Mouse (Mus musculus) liver, embryonic 14.5 days (tissue): ENCODE measurements around the gene Jade1. TPM values are rescaled to one million over a fixed set of nuclear protein-coding genes. Genes with fewer than 3 reads are reported as not detected.

ENCODE experiments used
- ATAC-seq: fragments of 200-750 bp; cut with Nextera tagmentation; 2 replicates; pipeline ENCODE4 v1.8.0; 2017; ENCODE audit warnings: moderate number of reproducible peaks, mild to moderate bottlenecking, moderate library complexity; ENCODE audit not compliant: insufficient read depth
- DNase-seq, 3 experiments: peaks; one replicate each; pipeline ENCODE4 v3.0.0-alpha.2; 2012 to 2013; ENCODE audit warnings: low read depth in 3 of 3, low spot score in 3 of 3
- H3K27ac ChIP-seq: fragments of 300-500 bp; sonication (generic); 2 replicates; pipeline ENCODE4 v1.5.1; 2014; ENCODE audit warnings: moderate library complexity, mild to moderate bottlenecking, control low read depth, inconsistent platforms
- H3K27me3 ChIP-seq: fragments of 300-500 bp; sonication (generic); 2 replicates; pipeline ENCODE4 v1.6.1; 2014; ENCODE audit warnings: mild to moderate bottlenecking, low read length, moderate library complexity; ENCODE audit not compliant: control insufficient read depth, insufficient read depth
- H3K36me3 ChIP-seq: fragments of 300-500 bp; sonication (generic); replicated peaks from 2 replicates; pipeline ENCODE4 v1.6.1; 2014; ENCODE audit warnings: low read depth; ENCODE audit not compliant: control insufficient read depth, insufficient read depth
- H3K4me1 ChIP-seq, 2 experiments: fragments of 200-500 bp in 1 of 2; fragments of 300-500 bp in 1 of 2; sonication (generic) in 1 of 2; replicated peaks; 2 replicates each; pipeline ENCODE4 v1.6.1; 2012 to 2014; ENCODE audit warnings: antibody characterized with exemption in 1 of 2, inconsistent platforms in 1 of 2, low read length in 1 of 2; ENCODE audit not compliant: control insufficient read depth in 2 of 2, insufficient read depth in 2 of 2
- H3K4me2 ChIP-seq: fragments of 300-500 bp; sonication (generic); 2 replicates; pipeline ENCODE4 v1.6.1; 2014; ENCODE audit warnings: low read depth, mild to moderate bottlenecking, control low read depth, moderate library complexity
- H3K4me3 ChIP-seq, 2 experiments: fragments of 200-500 bp in 1 of 2; fragments of 300-500 bp in 1 of 2; sonication (generic) in 1 of 2; 2 replicates each; pipeline ENCODE4 v1.5.1; 2012 to 2014; ENCODE audit warnings: low read depth in 2 of 2, low read length in 2 of 2, mild to moderate bottlenecking in 2 of 2, control low read depth in 1 of 2, inconsistent platforms in 1 of 2, moderate library complexity in 1 of 2; ENCODE audit not compliant: insufficient read depth in 1 of 2
- H3K9ac ChIP-seq: fragments of 300-500 bp; sonication (generic); replicated peaks from 2 replicates; pipeline ENCODE4 v1.6.1; 2014; ENCODE audit warnings: mild to moderate bottlenecking, control low read depth, moderate library complexity
- H3K9me3 ChIP-seq: fragments of 300-500 bp; sonication (generic); 2 replicates; pipeline ENCODE4 v1.6.1; 2016; ENCODE audit warnings: low read length, mixed read lengths; ENCODE audit not compliant: control insufficient read depth
- CTCF ChIP-seq: IDR thresholded peaks from 2 replicates; pipeline ENCODE4 v1.5.1; 2016; ENCODE audit warnings: antibody characterized with exemption, low read depth, control low read depth
- EP300 ChIP-seq: IDR thresholded peaks from 2 replicates; pipeline ENCODE4 v1.6.1; 2016; ENCODE audit warnings: antibody characterized with exemption, low read depth
- WGBS: fragments of 180-500 bp; shearing (Covaris S2); extraction: QIAGEN DNeasy Blood & Tissue Kit; methylation state at CpG from one replicate; pipeline ENCODE4 v1.1.7; 2014; ENCODE audit not compliant: insufficient replicate concordance; 5-methylcytosine and 5-hydroxymethylcytosine counted together
- polyA plus RNA-seq, 2 experiments: library from polyadenylated mRNA; depleted of rRNA in 1 of 2; stranded (reverse) in 1 of 2; unstranded in 1 of 2; fragments of >200 nt; fragmentation: Nextera tagmentation in 1 of 2; extraction: Ambion mirVana in 1 of 2; gene quantifications; 2 replicates each; pipeline versions ENCODE4 v1.2.1 to v1.2.3; 2012 to 2014

Gene Jade1
- polyA plus RNA-seq, 2 experiments: 4.5 to 6.1 TPM

DNA sequence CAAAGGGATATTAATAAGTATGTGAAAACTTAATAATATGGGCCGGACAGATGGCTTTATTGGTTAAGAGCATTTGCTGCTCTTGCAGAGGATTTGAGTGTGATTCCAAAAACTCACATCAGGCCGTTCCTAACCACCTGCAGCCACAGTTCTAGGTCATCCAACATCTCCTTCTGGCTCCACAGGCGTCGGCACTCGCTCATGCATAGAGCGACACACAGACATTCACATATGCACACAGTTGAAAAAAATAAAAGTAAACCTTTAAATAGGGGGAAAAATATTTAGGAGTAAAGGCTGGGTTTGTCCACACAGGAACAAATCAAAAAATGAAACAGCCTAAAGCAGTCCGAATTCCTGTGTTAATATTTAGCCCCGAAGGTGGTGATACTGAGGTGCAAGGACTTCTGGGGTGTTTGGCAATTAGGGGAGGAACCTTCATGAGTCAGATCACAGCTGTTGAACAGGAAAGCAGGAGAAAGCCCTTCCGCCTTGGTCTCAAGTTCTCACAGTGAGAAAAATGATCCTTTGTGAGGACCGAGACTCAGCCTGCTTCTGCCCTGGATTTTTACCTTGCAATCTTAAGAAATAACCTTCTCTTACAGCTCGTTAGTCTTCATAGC is 40.7 kb upstream of the Jade1 start:
- DNase-seq (no peak), ATAC-seq (no peak)
- Histone ChIP-seq H3K36me3 (no peaks in the 10 kb centered on the region), H3K4me3 (no peak overlapping the region), H3K4me1 (no peaks in the 10 kb centered on the region), H3K9ac (no peak overlapping the region), H3K4me2 (no peak overlapping the region), H3K9me3 (no peaks in the 10 kb centered on the region), H3K27me3 (no peaks in the 10 kb centered on the region), H3K27ac (no peak overlapping the region)
- TF ChIP-seq EP300: no peak
- no peak for TF ChIP-seq CTCF
- WGBS: 70% methylated on average over 11 of the region's 11 CpGs

DNA sequence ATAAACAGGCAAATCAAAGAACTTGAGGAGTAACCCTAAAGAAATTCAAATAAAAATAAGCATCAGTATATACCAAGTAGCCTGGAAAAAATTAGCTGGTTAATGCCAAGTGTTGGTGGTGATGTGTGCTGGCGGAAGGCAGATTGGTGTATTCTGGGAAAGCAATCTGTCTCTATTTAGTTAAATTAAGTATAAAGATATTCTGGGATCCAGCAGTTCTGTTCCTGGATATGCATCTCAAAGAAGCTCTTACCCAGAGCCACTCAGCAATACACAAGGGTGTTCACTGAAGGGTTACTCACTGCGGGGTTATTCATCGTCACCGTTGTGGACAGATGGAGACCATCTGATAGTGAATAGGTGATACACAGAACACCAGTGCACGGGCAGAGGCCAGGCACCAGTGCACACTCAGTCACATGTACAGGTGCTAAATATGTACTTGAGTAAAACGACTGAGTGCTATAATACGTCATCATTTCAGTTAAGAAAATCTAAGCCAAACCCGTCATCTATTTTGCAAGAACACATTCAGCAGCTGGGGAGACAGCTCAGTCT is 38.5 kb upstream of the Jade1 start:
- no peak for TF ChIP-seq EP300
- Histone ChIP-seq H3K4me1 (peaks cover 0 to under 1% of the 10 kb centered on the region in 2 experiments; a peak in 1 of 4 replicates), H3K27me3 (no peaks in the 10 kb centered on the region), H3K9me3 (no peaks in the 10 kb centered on the region), H3K4me3 (no peak overlapping the region), H3K9ac (no peak overlapping the region), H3K36me3 (no peaks in the 10 kb centered on the region), H3K27ac (no peak overlapping the region), H3K4me2 (no peak overlapping the region)
- ATAC-seq: no peak
- no peak for DNase-seq
- 67% methylated on average over 8 of the region's 8 CpGs for WGBS

DNA sequence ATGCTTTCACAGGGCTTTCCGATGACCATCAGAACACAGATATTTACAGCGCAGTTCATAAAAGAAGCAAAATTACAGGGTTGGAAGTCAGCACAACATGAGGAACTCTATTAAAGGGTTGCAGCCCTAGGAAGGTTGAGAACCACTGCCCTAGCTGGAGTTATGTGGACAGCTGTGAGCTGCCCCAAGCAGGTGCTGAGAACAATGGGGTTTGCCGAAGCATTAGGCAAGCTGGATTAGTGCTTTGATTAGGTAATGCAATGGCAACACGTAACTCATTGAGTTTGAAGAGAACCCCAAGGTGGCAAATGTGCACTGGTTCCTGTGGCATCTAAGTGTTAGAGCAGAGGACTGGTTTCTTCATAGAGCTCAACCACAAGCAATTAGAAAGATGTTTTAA is 34.6 kb upstream of the Jade1 start:
- DNase-seq: no peak
- Histone ChIP-seq H3K9ac (no peak overlapping the region), H3K27ac (no peak overlapping the region), H3K4me1 (peaks cover 0 to 7% of the 10 kb centered on the region in 2 experiments; a peak in 2 of 4 replicates), H3K27me3 (no peaks in the 10 kb centered on the region), H3K4me2 (no peak overlapping the region), H3K4me3 (no peak overlapping the region), H3K36me3 (no peaks in the 10 kb centered on the region), H3K9me3 (no peaks in the 10 kb centered on the region)
- TF ChIP-seq EP300: no peak
- TF ChIP-seq CTCF: no peak
- ATAC-seq: no peak
- 75% methylated on average over 4 of the region's 4 CpGs for WGBS

DNA sequence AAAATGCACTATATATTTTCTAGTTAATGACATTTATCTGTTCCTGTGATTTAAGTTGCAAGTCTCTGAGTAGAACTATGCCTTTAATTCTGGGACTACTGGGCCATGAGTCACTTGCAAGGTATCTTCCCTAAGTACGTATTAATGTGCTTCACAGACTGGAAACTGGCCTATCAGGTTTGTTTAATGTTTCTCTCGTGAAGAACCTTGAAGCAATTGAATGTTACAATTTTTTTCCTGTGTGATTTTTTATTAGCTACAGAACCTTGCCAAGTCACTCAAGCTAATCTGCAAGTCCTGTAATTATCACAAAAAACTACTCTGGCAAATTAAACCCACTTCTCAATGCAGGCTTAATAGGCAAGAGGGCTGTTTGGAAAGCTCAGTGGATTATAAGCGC is 33.8 kb upstream of the Jade1 start:
- no peak for ATAC-seq
- H3K27ac ChIP-seq: no peak overlapping the region
- H3K9ac ChIP-seq: no peak overlapping the region
- no peaks in the 10 kb centered on the region for H3K27me3 ChIP-seq
- H3K4me3 ChIP-seq: no peak overlapping the region
- peaks cover 0 to 7% of the 10 kb centered on the region in 2 experiments; a peak in 2 of 4 replicates for H3K4me1 ChIP-seq
- H3K9me3 ChIP-seq: no peaks in the 10 kb centered on the region
- WGBS: 69% methylated on average over 3 of the region's 3 CpGs
- TF ChIP-seq EP300: no peak
- no peak for DNase-seq
- H3K4me2 ChIP-seq: no peak overlapping the region
- H3K36me3 ChIP-seq: no peaks in the 10 kb centered on the region

DNA sequence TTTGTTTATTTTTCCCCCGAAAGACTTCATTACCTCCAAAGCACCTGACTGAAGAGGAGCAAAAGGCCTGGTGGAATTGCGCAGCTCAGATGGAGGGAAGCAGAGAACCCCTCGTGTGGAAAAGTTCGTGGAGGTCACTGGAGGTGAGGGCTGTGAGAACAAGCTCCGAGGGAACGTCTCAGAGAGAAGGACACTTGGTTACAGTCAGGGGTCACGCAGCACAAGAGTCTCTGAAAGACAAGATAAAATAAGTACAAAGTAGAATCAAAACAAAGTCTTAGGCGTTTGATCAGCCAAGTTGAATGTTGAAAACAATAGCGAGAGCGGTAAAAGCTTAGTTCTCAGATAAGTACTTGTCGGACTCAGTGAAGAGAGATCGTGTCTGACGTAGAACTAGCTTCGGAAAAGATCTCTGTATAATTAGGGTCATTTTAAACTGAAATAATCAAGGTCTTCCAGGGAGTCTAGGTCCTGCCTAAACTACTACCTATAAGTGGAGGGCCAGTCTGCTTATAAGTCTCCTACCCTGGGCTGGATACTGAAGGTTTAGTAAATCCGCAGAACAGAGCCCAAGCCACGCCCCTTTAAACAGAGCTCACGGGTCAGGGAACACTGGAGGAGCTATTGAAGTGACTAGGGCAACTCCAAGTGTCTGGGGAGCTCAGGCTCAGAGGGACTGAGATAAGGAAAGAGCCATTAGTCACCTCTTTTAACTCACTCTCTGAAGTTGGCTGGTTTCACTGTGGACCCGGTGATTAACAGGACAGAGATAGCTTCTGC is 33.1 kb upstream of the Jade1 start:
- Histone ChIP-seq H3K9ac (no peak overlapping the region), H3K9me3 (no peaks in the 10 kb centered on the region), H3K4me2 (peak overlapping the region; percentile 13; the same call in 1 of the 2 replicates), H3K27ac (no peak overlapping the region), H3K36me3 (no peaks in the 10 kb centered on the region), H3K4me3 (no peak overlapping the region), H3K4me1 (peaks cover 0 to 7% of the 10 kb centered on the region in 2 experiments; a peak in 2 of 4 replicates), H3K27me3 (no peaks in the 10 kb centered on the region)
- TF ChIP-seq EP300: no peak
- TF ChIP-seq CTCF: no peak
- WGBS: 39% methylated on average over 18 of the region's 18 CpGs
- ATAC-seq (peak; percentile 31; the same call in 1 of the 2 replicates), DNase-seq (no peak)
